Mouse (Mus musculus) liver, postnatal 0 days (tissue): ENCODE results near the gene Rnf19b. TPM values are rescaled to one million over a fixed set of nuclear protein-coding genes. Genes with fewer than 3 reads are reported as not detected.

Experiments
- ATAC-seq: fragments of 200-750 bp; cut with Nextera tagmentation; 2 replicates; pipeline ENCODE4 v1.8.0; 2017; ENCODE audit warnings: mild to moderate bottlenecking, moderate library complexity
- DNase-seq: peaks from one replicate; pipeline ENCODE4 v3.0.0-alpha.2; 2016
- H3K27ac ChIP-seq: fragments of 300-500 bp; sonication (generic); 2 replicates; pipeline ENCODE4 v1.5.1; 2014; ENCODE audit warnings: antibody characterized with exemption, moderate library complexity, mild to moderate bottlenecking, low read depth
- H3K27me3 ChIP-seq: fragments of 300-500 bp; sonication (generic); 2 replicates; pipeline ENCODE4 v1.6.1; 2014; ENCODE audit warnings: low read length, control low read depth, mixed read lengths; ENCODE audit not compliant: insufficient read depth
- H3K36me3 ChIP-seq: fragments of 300-500 bp; sonication (generic); replicated peaks from 2 replicates; pipeline ENCODE4 v1.6.1; 2014; ENCODE audit warnings: mild to moderate bottlenecking, control low read depth, low read length, moderate library complexity, mixed read lengths; ENCODE audit not compliant: insufficient read depth
- H3K4me1 ChIP-seq: fragments of 300-500 bp; sonication (generic); 2 replicates; pipeline ENCODE4 v1.6.1; 2014; ENCODE audit warnings: antibody characterized with exemption, mild to moderate bottlenecking, control low read depth; ENCODE audit not compliant: insufficient read depth
- H3K4me2 ChIP-seq: fragments of 300-500 bp; sonication (generic); 2 replicates; pipeline ENCODE4 v1.6.1; 2014; ENCODE audit warnings: low read depth, mild to moderate bottlenecking, low read length, moderate library complexity, mixed read lengths
- H3K4me3 ChIP-seq: fragments of 300-500 bp; sonication (generic); 2 replicates; pipeline ENCODE4 v1.5.1; 2014; ENCODE audit warnings: low read depth, low read length
- H3K9ac ChIP-seq: fragments of 300-500 bp; sonication (generic); replicated peaks from 2 replicates; pipeline ENCODE4 v1.6.1; 2014; ENCODE audit warnings: mild to moderate bottlenecking, moderate library complexity
- H3K9me3 ChIP-seq: fragments of 300-500 bp; sonication (generic); 2 replicates; pipeline ENCODE4 v1.6.1; 2016; ENCODE audit warnings: mild to moderate bottlenecking, control low read depth, low read length, mixed read lengths
- CTCF ChIP-seq: sonication (generic); IDR thresholded peaks from 2 replicates; pipeline ENCODE4 v1.5.1; 2016; ENCODE audit warnings: antibody characterized with exemption, low read depth
- EP300 ChIP-seq: IDR thresholded peaks from 2 replicates; pipeline ENCODE4 v1.6.1; 2016; ENCODE audit warnings: antibody characterized with exemption, low read depth, mild to moderate bottlenecking
- WGBS: fragments of 180-500 bp; shearing (Covaris S2); extraction: QIAGEN DNeasy Blood & Tissue Kit; methylation state at CpG from one replicate; pipeline ENCODE4 v1.1.7; 2014; ENCODE audit not compliant: insufficient replicate concordance; 5-methylcytosine and 5-hydroxymethylcytosine counted together
- polyA plus RNA-seq: library from polyadenylated mRNA; unstranded; fragments of >200 nt; fragmentation: Nextera tagmentation; extraction: Ambion mirVana; gene quantifications from 2 replicates; pipeline ENCODE4 v1.2.1, GENCODE M21; 2015

Gene Rnf19b
- polyA plus RNA-seq, 1 experiment from 2014 or later = 5.5 TPM

GRCm38 (mm10) chr4:129097006-129097405 lies 38.9 kb downstream of the Rnf19b start:
- H3K9ac ChIP-seq = no peak overlapping the region
- 81% methylated on average over 7 of the region's 7 CpGs for WGBS
- H3K27me3 ChIP-seq = no peaks in the 10 kb centered on the region
- no peak for TF ChIP-seq EP300
- no peak; the same call in 1 of the 2 replicates for TF ChIP-seq CTCF
- H3K27ac ChIP-seq = no peak overlapping the region
- ATAC-seq (no peak), DNase-seq (no peak)
- no peaks in the 10 kb centered on the region for H3K9me3 ChIP-seq
- H3K4me1 ChIP-seq = no peaks in the 10 kb centered on the region; the same call in 1 of the 2 replicates
- no peaks in the 10 kb centered on the region for H3K36me3 ChIP-seq
- H3K4me2 ChIP-seq = no peak overlapping the region
- H3K4me3 ChIP-seq = no peak overlapping the region

- DNase-seq (no peak), ATAC-seq (peak; percentile 68)
- no peak overlapping the region for H3K9ac ChIP-seq
These were observed 44.2 kb downstream of the Rnf19b start for GRCm38 (mm10) chr4:129102133-129102829.

GRCm38 (mm10) chr4:129105356-129105755 lies 47.3 kb downstream of the Rnf19b start, which contains the start of gene Tmem54:
Tmem54 (plus strand) TSS chr4:129105548.
- TF ChIP-seq CTCF (no peak), EP300 (no peak)
- Histone ChIP-seq H3K27me3 (peaks cover 17% of the 10 kb centered on the region), H3K4me2 (peak within 1 kb of the TSS; percentile 45; the same call in 1 of the 2 replicates), H3K4me1 (peaks cover 3% of the 10 kb centered on the region; the same call in 1 of the 2 replicates), H3K4me3 (no peak within 1 kb of the TSS), H3K9ac (no peak within 1 kb of the TSS), H3K9me3 (no peaks in the 10 kb centered on the region), H3K36me3 (no peaks in the 10 kb centered on the region), H3K27ac (no peak within 1 kb of the TSS)
- WGBS = 3% methylated on average over 40 of the region's 40 CpGs
- no peak for ATAC-seq
- DNase-seq = no peak

More at GRCm38 (mm10) chr4:129102133-129102829, 44.2 kb downstream of the Rnf19b start:
- 42% methylated on average over 14 of the region's 14 CpGs for WGBS
- H3K27ac ChIP-seq = no peak overlapping the region
- no peaks in the 10 kb centered on the region for H3K36me3 ChIP-seq
- H3K4me3 ChIP-seq = no peak overlapping the region
- no peaks in the 10 kb centered on the region; the same call in 1 of the 2 replicates for H3K4me1 ChIP-seq
- TF ChIP-seq CTCF (no peak), EP300 (no peak)
- no peak overlapping the region for H3K4me2 ChIP-seq
- H3K27me3 ChIP-seq = peaks cover 17% of the 10 kb centered on the region
- H3K9me3 ChIP-seq = no peaks in the 10 kb centered on the region

- Histone ChIP-seq H3K36me3 (no peaks in the 10 kb centered on the region), H3K4me2 (no peak overlapping the region), H3K27ac (no peak overlapping the region), H3K4me3 (no peak overlapping the region), H3K9ac (no peak overlapping the region), H3K4me1 (peaks cover 3% of the 10 kb centered on the region; the same call in 1 of the 2 replicates), H3K27me3 (peaks cover 17% of the 10 kb centered on the region), H3K9me3 (no peaks in the 10 kb centered on the region)
- DNase-seq = no peak
- 36% methylated on average over 9 of the region's 9 CpGs for WGBS
- no peak for ATAC-seq
- TF ChIP-seq EP300 (no peak), CTCF (no peak)
These were observed 48.0 kb downstream of the Rnf19b start for GRCm38 (mm10) chr4:129106073-129106472.

GRCm38 (mm10) chr4:129107348-129107899 lies 49.4 kb downstream of the Rnf19b start:
- Histone ChIP-seq H3K4me2 (no peak overlapping the region), H3K27me3 (peaks cover 17% of the 10 kb centered on the region), H3K27ac (no peak overlapping the region), H3K4me3 (no peak overlapping the region), H3K9ac (no peak overlapping the region), H3K9me3 (no peaks in the 10 kb centered on the region), H3K4me1 (peaks cover 3% of the 10 kb centered on the region; the same call in 1 of the 2 replicates), H3K36me3 (no peaks in the 10 kb centered on the region)
- no peak for TF ChIP-seq CTCF
- no peak for TF ChIP-seq EP300
- WGBS = 56% methylated on average over 10 of the region's 10 CpGs
- ATAC-seq = no peak
- no peak for DNase-seq

- no peak for TF ChIP-seq CTCF
- no peak for TF ChIP-seq EP300
- ATAC-seq (no peak), DNase-seq (no peak)
- H3K4me1 ChIP-seq = peaks cover 3% of the 10 kb centered on the region; the same call in 1 of the 2 replicates
- peaks cover 17% of the 10 kb centered on the region for H3K27me3 ChIP-seq
- H3K9ac ChIP-seq = no peak overlapping the region
- H3K36me3 ChIP-seq = no peaks in the 10 kb centered on the region
- no peaks in the 10 kb centered on the region for H3K9me3 ChIP-seq
- no peak overlapping the region for H3K4me3 ChIP-seq
- WGBS = 90% methylated on average over 7 of the region's 7 CpGs
- H3K27ac ChIP-seq = no peak overlapping the region
- no peak overlapping the region for H3K4me2 ChIP-seq
These were observed 50.6 kb downstream of the Rnf19b start for GRCm38 (mm10) chr4:129108624-129109023.
